Mouse (Mus musculus): ENCODE results near the gene Wap. TPM values are rescaled to one million over a fixed set of nuclear protein-coding genes. Genes with fewer than 3 reads are reported as not detected.

Wap gene
- total and polyA plus RNA-seq, 2 experiments from 2014 or later, result not detected

DNA sequence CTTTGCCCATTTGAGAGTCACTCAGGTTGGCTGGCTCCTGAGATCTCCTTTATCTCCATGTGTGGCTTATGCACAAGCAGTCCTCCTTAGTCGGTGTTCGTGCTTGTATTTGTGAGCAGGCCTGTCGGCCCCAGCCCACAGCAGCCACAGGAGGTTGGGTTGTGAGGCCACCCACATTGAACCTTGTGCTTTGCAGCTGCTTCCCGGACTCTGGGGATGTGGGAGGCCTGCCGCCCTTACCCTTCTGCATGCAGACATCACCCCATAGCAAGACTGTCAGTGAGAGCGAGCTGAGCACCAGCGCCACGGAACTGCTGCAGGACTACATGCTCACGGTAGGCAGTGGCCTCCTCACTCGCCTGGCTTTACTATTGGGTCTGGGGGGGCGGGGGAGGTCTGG is 45.0 kb downstream of the Wap start:
- ATAC-seq (ENCODE audit: low FRiP score) (no peak), DNase-seq (ENCODE audit: low spot score) (no peak)
- Histone ChIP-seq H3K36me3 (ENCODE audit: insufficient read depth, low read length) (peaks cover 67% of the 10 kb centered on the region), H3K27me3 (ENCODE audit: insufficient read depth, low read length) (no peaks in the 10 kb centered on the region), H3K4me3 (ENCODE audit: low read depth, low read length) (no peak overlapping the region), H3K9me3 (ENCODE audit: low read length) (no peaks in the 10 kb centered on the region), H3K4me1 (ENCODE audit: insufficient read depth, low read length) (peaks cover 4% of the 10 kb centered on the region; the same call in 1 of the 2 replicates), H3K4me2 (ENCODE audit: low read depth, low read length, poor library complexity, severe bottlenecking) (no peak overlapping the region), H3K27ac (ENCODE audit: low read depth, low read length) (no peak overlapping the region), H3K9ac (replicated peaks; ENCODE audit: low read length, poor library complexity, severe bottlenecking) (no peak overlapping the region)
- TF ChIP-seq CTCF (IDR thresholded peaks at IDR 0.05), result no peak
- WGBS, result 64% methylated on average over 11 of the region's 11 CpGs

DNA sequence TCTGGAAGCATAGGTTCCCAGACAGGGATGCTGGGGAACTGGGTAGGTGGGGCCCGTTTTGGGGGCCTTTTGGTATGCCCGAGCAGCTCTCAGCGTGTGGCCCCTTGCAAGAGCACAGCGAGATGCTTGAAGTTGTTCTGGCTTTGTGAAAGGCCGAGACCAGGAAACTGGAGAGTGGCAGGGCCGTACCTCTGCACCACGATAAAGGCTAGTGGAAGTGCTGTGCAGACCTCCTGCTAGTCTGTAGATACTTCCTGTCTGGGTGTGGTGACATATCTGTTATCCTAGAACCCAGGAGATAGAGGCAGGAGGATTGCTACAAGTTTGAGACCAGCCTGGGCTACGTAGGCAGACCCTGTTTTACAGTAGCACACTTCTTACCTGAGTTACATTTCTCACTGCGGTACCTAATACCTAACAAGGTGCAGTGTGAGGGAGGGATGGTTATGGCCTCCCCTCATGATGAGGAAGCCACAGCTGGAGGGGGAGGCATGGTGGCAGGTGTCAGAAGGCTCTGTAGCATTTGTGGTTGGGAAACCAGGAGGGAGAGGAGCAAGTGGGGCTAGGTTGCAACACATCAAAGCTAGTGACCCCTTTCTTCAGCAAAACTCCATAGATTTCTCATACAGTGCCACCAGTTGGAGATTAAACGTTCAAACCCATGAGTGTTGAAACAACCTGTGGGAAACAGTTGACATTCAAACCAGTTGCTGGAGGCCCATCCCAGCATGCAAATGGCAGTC is 47.3 kb downstream of the Wap start:
- no peak for ATAC-seq (ENCODE audit: low FRiP score)
- no peak overlapping the region for H3K4me3 ChIP-seq (ENCODE audit: low read depth, low read length)
- H3K9me3 ChIP-seq (ENCODE audit: low read length), result no peaks in the 10 kb centered on the region
- H3K36me3 ChIP-seq (ENCODE audit: insufficient read depth, low read length), result peaks cover 58% of the 10 kb centered on the region
- TF ChIP-seq CTCF (IDR thresholded peaks at IDR 0.05), result no peak
- DNase-seq (ENCODE audit: low spot score), result no peak
- no peak overlapping the region for H3K4me2 ChIP-seq (ENCODE audit: low read depth, low read length, poor library complexity, severe bottlenecking)
- H3K27ac ChIP-seq (ENCODE audit: low read depth, low read length), result no peak overlapping the region
- no peaks in the 10 kb centered on the region for H3K27me3 ChIP-seq (ENCODE audit: insufficient read depth, low read length)
- no peaks in the 10 kb centered on the region for H3K4me1 ChIP-seq (ENCODE audit: insufficient read depth, low read length)
- no peak overlapping the region for H3K9ac ChIP-seq (replicated peaks; ENCODE audit: low read length, poor library complexity, severe bottlenecking)
- WGBS, result 84% methylated on average over 10 of the region's 10 CpGs

DNA sequence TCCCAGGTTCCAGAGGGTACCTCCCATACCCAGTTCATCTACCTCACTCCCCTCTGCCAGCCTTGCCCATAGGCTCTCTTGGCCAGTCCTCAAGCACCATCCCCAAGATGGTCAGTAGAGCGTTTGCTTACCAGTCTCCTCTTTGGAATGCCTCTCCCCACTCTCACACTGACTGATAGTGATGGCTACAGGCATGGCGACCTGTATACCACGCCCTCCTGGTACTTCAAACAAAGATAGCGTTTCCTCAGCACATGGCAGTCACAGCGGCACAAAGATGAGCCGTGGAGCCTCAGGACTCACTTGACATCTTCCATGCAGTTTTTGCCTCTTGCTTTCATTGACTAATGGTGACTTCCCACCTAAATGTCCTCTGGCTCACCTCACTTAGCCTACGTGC is 48.6 kb downstream of the Wap start:
- H3K4me1 ChIP-seq (ENCODE audit: insufficient read depth, low read length), result no peaks in the 10 kb centered on the region
- no peak for TF ChIP-seq CTCF (IDR thresholded peaks at IDR 0.05)
- peaks cover 57% of the 10 kb centered on the region for H3K36me3 ChIP-seq (ENCODE audit: insufficient read depth, low read length)
- H3K9ac ChIP-seq (replicated peaks; ENCODE audit: low read length, poor library complexity, severe bottlenecking), result no peak overlapping the region
- H3K27me3 ChIP-seq (ENCODE audit: insufficient read depth, low read length), result no peaks in the 10 kb centered on the region
- WGBS, result 91% methylated on average over 7 of the region's 7 CpGs
- no peaks in the 10 kb centered on the region for H3K9me3 ChIP-seq (ENCODE audit: low read length)
- no peak for ATAC-seq (ENCODE audit: low FRiP score)
- no peak for DNase-seq (ENCODE audit: low spot score)
- no peak overlapping the region for H3K4me3 ChIP-seq (ENCODE audit: low read depth, low read length)
- H3K4me2 ChIP-seq (ENCODE audit: low read depth, low read length, poor library complexity, severe bottlenecking), result no peak overlapping the region
- H3K27ac ChIP-seq (ENCODE audit: low read depth, low read length), result no peak overlapping the region

- Histone ChIP-seq H3K4me3 (ENCODE audit: low read depth, low read length) (no peak overlapping the region), H3K36me3 (ENCODE audit: insufficient read depth, low read length) (peaks cover 43% of the 10 kb centered on the region), H3K27ac (ENCODE audit: low read depth, low read length) (no peak overlapping the region), H3K9me3 (ENCODE audit: low read length) (no peaks in the 10 kb centered on the region), H3K9ac (replicated peaks; ENCODE audit: low read length, poor library complexity, severe bottlenecking) (no peak overlapping the region), H3K4me1 (ENCODE audit: insufficient read depth, low read length) (no peaks in the 10 kb centered on the region), H3K4me2 (ENCODE audit: low read depth, low read length, poor library complexity, severe bottlenecking) (no peak overlapping the region), H3K27me3 (ENCODE audit: insufficient read depth, low read length) (no peaks in the 10 kb centered on the region)
- 94% methylated on average over 7 of the region's 7 CpGs for WGBS
- DNase-seq (ENCODE audit: low spot score), result no peak
- no peak for ATAC-seq (ENCODE audit: low FRiP score)
- TF ChIP-seq CTCF (IDR thresholded peaks at IDR 0.05), result no peak
Observed at GRCm38 (mm10) chr11:6588295-6588694, 50.1 kb downstream of the Wap start.

DNA sequence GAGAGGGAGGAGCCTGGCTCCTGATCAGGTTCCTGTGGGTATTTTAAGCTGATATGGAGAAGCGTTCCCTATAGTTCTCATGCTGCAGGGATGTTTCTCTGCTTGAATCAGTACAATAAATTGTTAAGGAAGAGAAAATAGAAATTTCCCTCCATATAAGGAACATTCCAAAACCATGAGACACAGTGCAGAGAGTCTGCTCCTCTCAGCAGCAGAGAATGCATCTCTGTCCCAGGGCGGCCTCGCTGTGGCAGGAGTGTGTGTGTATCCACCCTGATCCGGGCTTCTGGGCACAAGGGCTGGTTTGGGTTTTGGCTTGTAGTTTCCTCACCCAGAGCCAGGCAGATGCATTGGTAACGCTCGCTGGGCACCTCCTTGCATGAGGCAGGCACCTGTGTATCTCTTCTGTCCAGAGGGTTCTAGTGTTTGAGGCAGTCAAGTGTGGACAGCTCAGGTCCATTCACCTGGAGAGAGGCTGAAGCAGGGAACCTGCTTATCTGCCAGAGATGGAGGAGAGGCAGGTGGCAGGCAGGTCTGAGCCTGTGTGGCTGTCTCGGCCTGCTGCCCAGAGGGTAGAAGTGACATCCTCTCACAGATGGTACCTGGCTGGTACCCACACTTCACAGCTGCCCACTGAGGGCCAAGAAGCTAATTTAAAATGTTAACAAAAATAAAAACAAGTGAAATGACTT is 51.0 kb downstream of the Wap start:
- Histone ChIP-seq H3K4me3 (ENCODE audit: low read depth, low read length) (no peak overlapping the region), H3K27ac (ENCODE audit: low read depth, low read length) (no peak overlapping the region), H3K9ac (replicated peaks; ENCODE audit: low read length, poor library complexity, severe bottlenecking) (no peak overlapping the region), H3K9me3 (ENCODE audit: low read length) (no peaks in the 10 kb centered on the region), H3K27me3 (ENCODE audit: insufficient read depth, low read length) (no peaks in the 10 kb centered on the region), H3K36me3 (ENCODE audit: insufficient read depth, low read length) (peaks cover 40% of the 10 kb centered on the region), H3K4me2 (ENCODE audit: low read depth, low read length, poor library complexity, severe bottlenecking) (no peak overlapping the region), H3K4me1 (ENCODE audit: insufficient read depth, low read length) (no peaks in the 10 kb centered on the region)
- DNase-seq (ENCODE audit: low spot score), result no peak
- TF ChIP-seq CTCF (IDR thresholded peaks at IDR 0.05), result no peak
- 97% methylated on average over 7 of the region's 7 CpGs for WGBS
- ATAC-seq (ENCODE audit: low FRiP score), result 0 out of 2 replicates have a peak, but pooled peaks have one; percentile 28

DNA sequence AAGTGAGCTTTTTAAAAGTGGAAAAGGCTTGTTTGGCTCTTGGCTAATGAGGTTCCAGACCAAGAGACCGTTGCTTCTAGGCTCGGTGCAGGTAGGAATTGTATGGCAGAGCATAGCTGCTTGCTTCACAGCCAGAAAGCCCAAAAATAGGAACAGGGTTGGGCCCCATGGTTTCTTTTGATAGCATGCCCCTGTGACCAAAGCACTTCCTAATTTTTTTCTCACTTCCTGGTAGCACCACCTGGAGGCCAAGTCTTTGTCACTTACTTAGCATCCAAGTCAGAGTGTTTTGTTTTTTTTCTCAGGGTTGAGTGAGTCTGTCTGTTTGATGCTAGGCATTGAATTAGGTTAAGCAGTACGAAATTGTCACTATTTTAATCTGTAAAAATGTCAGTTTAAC is 51.8 kb downstream of the Wap start:
- WGBS, result 81% methylated on average over 3 of the region's 3 CpGs
- peak; percentile 49 for TF ChIP-seq CTCF (IDR thresholded peaks at IDR 0.05)
- Histone ChIP-seq H3K9me3 (ENCODE audit: low read length) (no peaks in the 10 kb centered on the region), H3K4me1 (ENCODE audit: insufficient read depth, low read length) (no peaks in the 10 kb centered on the region), H3K27ac (ENCODE audit: low read depth, low read length) (no peak overlapping the region), H3K27me3 (ENCODE audit: insufficient read depth, low read length) (no peaks in the 10 kb centered on the region), H3K9ac (replicated peaks; ENCODE audit: low read length, poor library complexity, severe bottlenecking) (no peak overlapping the region), H3K4me2 (ENCODE audit: low read depth, low read length, poor library complexity, severe bottlenecking) (no peak overlapping the region), H3K36me3 (ENCODE audit: insufficient read depth, low read length) (peaks cover 36% of the 10 kb centered on the region), H3K4me3 (ENCODE audit: low read depth, low read length) (no peak overlapping the region)
- ATAC-seq (ENCODE audit: low FRiP score) (no peak), DNase-seq (ENCODE audit: low spot score) (no peak)
